Mouse (Mus musculus) heart, postnatal 25 days (tissue): Measurements from ENCODE around the gene Fbxo36. TPM values are rescaled to one million over a fixed set of nuclear protein-coding genes. Genes with fewer than 3 reads are reported as not detected.

Experiments
- DNase-seq: peaks from one replicate; pipeline ENCODE4 v3.0.0; 2022; ENCODE audit warnings: low spot score
- intact Hi-C: fragments of 180-260 bp; cut with DNase I; formaldehyde crosslinking; loops from one replicate; pipeline ENCODE4 v1.15.1; 2025
- total RNA-seq, 2 experiments: library from RNA; stranded (reverse); gene quantifications; 2 replicates each; pipeline ENCODE4 v1.2.3; 2021

Gene Fbxo36
- total RNA-seq, 2 experiments from 2014 or later: 0.98 to 1.7 TPM

DNA sequence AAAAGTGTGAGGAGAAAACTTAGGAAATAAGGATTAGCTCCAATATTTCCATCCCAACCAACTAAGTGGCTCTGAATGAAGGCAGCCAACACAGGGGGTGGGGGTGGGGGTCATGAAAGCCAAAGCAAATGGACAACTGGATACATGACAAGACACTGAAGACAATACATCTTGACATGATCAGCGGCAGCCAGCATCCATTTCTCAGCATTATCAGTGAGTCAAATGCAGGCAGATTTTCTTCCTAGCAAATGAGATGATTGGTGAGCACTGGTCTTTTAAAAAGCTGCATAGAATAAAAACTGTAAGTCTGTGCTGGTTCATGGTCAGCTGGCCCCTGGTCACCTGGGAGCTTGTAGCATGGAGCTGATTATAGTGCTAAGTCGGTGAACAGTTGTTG, 15.3 kb downstream of the Fbxo36 start:
- intact Hi-C loops: no loop called here
- DNase-seq: no peak

DNA sequence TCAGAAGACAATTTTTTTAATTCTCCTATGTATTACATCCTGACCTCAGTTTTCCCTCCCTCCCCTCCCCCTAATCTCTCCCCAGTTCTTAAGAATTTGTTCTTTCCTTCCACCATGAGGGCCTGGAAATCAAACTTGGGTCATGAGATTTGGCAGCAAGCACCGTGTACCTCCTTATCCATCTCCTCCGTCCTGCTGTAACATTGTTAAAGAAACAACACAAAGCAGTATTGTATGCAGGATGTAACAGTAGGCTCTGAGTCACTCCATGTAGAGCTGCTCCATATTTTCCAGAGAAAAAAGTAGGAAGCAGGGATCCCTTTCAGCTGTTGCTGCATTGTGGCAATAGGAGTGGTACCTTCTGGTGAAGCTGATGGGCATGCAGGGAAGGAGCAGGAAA, 16.1 kb downstream of the Fbxo36 start:
- DNase-seq: no peak

DNA sequence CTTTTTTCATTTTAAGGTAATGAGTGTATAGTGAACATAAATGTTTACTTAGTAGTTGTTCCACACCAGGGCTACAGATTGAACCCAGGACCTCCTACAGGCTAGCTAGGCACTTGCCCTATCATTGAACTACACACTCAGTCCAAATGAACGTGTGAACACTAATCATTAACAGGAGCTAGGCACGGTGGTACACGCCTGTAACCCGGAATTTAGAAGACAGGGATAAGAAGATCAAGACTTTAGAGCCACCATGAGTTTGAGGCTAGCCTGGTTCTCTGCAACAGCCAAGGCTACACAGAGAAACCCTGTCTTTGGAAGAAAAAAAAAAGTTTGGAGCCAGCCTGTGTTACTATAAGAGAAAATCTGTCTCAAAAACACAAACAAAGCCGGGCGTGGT, 20.0 kb downstream of the Fbxo36 start:
- intact Hi-C loops: no loop called here
- no peak for DNase-seq

More for the DNA sequence above, 16.1 kb downstream of the Fbxo36 start:
- intact Hi-C loops: no loop called here

DNA sequence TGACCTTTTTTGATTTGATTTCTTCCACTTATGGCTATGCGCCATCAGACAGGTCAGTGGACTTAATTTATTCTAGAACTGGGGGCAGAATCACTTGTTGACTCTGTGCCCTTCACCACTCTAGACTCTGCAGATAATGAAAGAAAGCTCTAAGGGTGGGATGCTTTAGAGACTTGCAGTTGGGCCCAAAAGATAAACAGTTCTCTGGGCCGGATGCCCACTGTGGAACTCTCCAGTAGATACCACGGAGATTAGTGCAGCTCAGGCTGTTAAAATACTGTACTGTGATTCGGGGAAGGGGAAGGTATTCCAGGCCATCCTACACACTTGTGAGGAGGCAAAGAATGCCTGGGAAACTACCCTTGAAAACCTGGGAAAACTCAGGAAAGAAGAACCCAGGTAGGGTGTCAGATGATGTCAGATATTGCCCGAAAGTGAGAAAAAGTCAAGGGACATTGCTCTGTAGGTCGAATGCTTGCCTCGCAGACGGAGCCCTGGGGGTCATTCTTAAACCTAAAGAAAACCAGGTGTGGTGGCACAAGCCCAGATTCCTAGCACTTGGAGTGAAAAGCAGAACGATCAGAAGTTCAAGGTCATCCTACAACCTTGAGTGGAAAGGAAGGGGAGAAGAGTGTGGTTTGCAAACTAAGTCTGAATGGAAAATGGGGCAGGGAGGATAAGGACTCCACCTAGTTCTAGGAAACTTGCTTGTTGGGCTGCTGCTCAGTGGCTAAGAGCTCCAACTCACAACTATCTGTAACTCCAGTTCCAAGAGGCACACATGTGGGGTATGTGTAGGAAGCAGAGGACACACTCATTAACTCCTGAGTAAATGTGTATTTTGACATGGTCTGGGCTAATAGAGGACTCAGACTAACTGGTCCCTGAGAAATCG, 21.0 kb downstream of the Fbxo36 start:
- intact Hi-C loops: no loop called here
- DNase-seq: no peak

DNA sequence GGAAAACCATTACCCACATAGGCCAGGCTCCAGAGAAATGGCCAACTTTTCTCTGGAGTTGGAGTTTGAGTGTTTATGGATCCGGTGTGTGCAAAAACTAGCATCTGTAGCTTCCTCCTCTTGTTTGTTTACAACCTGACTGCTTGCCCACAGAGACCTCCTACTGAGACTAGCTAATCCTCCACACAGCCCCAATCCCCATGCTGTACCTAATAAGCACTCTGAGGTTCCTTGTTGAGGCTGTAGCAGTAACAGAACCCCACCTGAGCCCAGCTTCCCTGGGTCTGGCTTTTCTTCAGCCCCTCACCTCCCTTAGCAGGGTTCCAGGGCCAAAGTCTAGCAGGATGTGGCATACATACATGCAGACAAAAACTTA, 21.6 kb downstream of the Fbxo36 start:
- DNase-seq: no peak
- intact Hi-C loops: no loop called here

DNA sequence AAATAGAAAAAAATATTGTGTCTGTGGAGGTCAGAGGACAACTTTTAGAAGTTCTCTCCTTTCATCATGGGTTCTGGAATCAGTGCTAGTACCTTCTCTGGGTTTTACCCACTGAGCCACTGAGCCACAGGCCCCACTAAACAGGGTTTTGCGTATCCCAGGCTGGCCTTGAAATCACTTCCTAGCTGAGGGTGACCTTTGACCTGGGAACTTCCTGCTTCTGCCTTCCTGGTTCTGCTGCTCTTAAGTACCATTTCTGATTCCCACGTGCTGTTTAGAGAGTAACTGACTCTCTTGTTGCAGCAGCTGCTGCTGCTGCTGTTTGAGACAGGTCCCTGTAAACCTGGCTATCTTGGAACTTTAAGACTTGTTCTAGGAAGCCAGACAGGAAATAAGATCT, 25.0 kb downstream of the Fbxo36 start:
- DNase-seq: no peak

DNA sequence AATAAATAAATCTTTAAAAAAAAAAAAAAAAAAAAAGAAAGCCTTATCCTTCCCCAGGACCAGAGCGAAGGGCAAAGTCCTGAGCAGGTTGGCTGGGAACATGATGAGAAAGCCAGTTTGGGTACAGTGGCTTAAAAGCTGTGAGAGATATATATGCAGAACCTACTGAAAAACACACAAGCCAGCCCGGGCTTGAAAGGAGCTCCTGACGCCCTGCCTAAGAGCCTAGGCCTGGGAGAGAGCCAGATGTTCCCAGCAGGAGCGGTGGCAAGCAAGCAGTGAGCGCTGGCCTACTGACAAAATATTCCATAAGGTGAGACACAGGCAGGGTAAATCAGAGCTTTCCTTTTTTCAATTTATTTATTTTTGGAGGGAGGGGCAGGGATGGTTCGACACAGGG, 26.6 kb downstream of the Fbxo36 start:
- intact Hi-C loops: no loop called here
- DNase-seq: no peak

More for the DNA sequence above, 25.0 kb downstream of the Fbxo36 start:
- intact Hi-C loops: no loop called here

DNA sequence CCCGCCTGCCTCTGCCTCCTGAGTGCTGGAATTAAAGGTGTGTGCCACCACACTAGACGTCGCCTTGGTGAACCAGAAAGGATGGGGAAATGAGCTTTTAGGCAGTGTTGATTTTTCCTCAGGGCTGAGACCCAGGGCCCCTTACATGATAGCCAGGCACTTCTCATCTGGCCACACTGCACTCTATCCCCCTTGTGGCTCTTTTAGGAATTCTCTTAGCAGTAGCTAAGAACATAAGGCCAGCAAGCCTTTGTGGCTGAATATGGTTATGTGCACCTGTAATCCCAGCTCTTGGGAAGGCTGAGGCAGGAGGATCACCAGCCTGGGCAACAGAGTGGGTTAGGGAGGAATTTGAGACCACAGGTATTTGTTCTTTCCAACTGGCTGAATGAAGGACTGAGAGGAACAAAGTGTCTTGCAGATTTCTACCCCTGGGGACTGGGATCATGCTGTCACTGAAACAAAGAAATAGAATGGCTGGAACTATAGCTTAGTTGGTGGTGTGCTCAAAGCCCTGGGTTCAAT, 27.1 kb downstream of the Fbxo36 start:
- intact Hi-C loops: no loop called here

DNA sequence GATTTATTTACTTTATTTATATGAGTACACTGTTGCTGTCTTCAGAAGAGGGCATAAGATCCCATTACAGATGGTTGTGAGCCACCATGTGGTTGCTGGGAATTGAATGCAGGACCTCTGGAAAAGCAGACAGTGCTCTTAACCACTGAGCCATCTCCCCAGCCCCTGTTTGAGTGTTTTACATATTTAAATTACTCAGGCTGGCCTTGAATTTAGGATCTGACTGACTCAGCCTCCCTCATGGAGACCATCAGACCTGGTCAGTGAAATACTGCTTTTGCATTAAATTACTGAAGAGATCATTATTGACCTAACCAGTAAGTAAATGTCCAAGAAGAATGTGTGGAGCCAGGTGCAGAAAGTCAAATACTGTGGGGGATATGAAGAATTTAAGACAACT, 28.7 kb downstream of the Fbxo36 start:
- DNase-seq: no peak
- intact Hi-C loops: no loop called here

More for the DNA sequence above, 27.1 kb downstream of the Fbxo36 start:
- DNase-seq: no peak

DNA sequence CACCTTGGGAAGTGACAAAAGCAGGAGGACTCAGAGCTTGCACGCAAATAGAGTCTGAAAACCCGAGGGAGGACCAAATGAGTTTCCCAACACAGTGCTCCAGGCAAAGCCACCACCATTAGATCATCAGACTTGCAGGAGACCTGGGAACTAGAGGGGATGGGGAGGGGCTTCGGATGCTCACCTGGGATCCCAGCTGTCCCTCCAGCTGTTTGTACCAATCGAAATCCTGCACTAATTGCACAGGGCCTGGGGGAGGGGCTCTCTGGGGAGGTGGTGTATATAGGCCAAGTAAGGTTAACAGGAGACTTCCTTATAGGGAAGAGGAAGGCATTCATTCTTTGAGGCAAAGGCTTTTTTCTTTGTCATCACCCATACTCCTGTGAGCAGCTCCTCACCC, 29.2 kb downstream of the Fbxo36 start:
- intact Hi-C loops: no loop called here
- DNase-seq: no peak

DNA sequence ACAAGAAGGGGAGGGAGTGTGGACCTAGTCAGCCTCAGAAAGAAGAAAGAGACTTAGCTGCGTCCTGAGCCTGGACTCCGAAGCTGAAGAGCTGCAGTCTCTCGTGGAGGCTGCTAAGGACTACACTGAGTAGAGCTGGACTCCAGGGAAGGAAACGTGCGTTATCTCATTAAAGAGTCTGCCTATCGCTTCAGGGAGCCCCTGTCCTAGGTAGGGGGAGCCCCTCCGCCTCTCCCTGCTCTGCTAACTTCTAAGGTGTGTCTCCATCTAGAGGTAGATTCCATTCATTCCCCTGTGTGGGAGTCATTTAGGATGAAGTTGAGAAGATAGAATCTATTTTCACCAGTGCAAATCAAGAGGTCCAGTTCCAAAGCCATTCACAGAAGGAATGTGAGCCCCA, 29.9 kb downstream of the Fbxo36 start:
- DNase-seq: no peak
- intact Hi-C loops: no loop called here

DNA sequence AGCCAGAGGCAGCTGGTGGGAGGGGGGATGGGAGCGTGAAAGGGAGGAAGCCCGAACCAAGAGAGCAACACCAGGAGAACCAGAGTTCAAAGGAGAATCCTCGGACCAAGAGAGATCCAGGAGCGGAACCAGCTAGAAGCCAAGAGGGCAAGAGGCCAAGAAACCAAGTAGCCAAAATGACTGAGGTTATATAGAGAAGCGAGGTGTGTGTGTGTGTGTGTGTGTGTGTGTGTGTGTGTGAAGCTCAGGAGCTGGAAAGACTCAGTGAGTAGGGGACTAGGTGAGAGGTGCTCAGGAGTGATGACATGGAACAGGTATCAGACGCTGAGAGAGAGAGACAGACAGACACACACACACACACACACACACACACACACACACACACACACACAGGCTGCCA, 31.5 kb downstream of the Fbxo36 start:
- intact Hi-C loops: no loop called here
- no peak for DNase-seq

DNA sequence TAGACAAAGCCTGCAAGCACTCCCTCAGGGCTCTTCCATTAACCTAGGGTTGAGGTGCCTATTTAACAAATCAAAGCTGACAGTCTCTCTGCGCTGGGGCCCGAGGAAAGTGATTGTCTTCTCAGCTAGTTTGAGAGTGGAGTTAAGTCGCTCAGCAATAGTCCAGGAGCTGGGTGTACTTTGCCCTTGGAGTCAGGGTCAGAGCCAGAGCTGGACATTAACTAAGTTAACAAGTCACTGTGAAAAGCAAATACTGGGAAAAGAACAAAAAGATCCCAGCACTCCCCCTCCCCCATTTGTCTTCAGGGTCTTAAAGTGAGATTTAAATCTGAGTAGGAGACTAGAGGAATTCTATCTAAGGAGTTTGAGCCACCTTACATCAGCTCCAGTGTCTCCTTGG, 32.5 kb downstream of the Fbxo36 start:
- intact Hi-C loops: no loop called here
- no peak for DNase-seq

DNA sequence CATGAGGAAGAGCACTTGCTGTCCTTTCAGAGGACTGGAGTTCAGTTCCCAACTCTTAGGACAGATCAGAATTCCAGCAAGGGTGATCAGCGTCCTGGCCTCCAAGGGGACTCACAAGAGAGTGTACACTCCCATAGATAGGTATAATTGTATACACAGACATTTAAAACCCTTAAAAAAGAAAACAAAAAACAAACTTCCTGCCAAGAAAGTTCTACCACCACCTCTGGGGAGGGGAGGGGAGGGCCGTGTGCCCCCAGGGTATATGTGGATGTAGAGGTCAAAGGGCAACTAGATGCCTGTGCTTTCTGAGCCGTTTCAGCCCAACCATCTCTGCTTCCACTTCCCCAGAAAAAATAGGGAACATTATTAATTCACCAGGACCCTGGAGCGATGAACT, 33.3 kb downstream of the Fbxo36 start:
- intact Hi-C loops: no loop called here
- DNase-seq: no peak

DNA sequence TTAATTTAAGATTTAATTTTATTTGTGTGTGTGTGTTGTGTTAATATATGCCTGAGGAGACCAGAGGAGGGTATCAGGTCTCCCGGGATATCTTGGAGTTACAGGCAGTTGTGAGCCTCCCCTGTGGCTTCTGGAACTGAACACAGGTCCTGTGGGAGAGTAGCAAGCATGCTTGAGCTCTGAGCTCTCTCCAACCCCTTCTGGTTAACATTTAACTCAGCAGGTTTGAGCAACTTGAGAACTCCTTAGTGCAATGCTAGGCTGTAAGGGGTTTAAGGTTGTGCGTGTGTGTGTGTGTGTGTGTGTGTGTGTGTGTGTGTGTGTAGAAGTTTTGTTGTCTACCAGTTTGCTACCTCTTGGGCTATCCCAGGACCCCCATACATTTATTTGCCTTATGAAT, 37.9 kb downstream of the Fbxo36 start:
- no peak for DNase-seq
- intact Hi-C loops: no loop called here

DNA sequence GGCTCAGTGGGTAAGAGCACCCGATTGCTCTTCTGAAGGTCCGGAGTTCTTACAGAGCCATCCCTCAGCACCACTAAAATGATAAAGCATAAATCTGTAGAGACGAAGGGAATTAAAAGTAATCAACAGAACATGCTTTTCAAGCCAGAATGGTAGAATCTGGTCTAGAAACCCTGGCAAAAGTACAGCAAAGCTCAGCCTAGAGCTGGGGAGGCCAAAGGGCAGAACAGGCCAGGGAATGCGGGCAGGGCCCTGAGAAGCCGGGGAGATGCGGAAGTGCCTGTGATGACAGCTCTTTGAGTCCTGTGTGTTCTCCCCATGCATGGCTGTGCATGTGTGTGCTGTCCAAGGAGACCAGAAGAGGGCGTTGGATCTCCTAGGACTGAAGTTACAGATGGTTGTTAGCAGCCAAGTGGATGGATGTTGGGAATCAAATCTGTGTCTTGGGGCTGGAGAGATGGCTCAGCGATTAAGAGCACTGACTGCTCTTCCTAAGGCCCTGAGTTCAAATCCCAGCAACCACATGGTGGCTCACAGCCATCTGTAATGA, 40.0 kb downstream of the Fbxo36 start:
- DNase-seq: no peak
- intact Hi-C loops: no loop called here

DNA sequence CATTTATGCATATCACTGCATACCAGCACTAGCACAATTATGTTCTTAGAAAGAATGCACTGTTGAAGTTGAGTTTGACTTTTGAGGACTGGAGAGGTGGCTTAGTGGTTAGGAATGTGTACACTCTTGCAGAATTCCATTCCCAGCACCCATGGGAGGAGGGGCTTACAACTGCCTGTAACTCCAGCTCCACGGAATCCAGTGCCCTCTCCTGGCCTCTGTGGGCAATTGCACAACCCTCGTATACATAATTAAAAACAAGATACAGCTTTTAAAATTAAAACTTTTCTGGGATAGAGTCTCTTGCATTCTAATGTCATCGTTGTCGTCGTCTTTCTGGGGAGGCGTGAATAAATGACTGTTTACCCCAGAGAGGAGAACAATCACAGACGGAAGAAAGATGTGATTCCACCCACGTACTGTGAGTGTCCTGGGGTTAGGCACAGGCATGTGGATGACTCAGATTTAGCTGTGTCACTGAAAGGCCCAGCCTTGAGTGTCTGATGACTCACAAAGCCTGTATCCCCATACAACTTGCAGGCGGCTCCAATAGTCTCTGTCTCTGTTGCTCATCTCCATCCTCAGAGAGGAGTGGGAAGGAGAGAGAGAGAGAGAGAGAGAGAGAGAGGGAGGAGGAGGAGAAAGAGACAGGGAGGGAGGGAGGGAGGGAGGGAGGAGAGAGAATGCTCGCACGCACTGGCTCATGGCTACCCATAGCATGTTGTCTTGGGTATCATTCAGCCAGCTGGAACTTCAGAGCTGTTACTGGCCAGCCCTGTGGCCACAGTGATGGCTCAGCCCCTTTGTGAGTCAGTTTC, 41.8 kb downstream of the Fbxo36 start:
- DNase-seq: no peak
- intact Hi-C loops: no loop called here

DNA sequence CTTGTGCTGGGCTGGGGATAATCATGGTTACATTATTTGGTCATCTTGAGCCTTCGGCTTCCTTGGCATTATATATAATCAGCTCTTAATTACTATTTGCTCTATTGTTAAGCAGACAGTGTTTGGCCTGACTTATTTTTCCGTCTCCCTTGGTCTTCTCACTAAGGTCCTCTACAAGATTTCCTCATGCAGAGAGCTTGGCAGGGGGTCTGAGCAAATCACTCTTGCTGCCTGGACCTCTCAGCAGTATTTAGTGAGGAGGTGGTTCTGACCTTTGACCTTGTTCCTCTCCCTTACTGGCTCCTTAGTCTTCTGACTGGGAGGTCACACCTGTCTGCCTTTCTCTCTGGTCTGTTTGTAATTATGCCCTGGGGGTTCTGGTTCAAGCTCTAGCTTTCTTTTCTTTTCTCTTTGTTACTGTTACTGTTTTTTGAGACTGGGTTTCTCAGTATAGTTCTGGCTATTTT, 42.5 kb downstream of the Fbxo36 start:
- DNase-seq: no peak
- intact Hi-C loops: no loop called here

DNA sequence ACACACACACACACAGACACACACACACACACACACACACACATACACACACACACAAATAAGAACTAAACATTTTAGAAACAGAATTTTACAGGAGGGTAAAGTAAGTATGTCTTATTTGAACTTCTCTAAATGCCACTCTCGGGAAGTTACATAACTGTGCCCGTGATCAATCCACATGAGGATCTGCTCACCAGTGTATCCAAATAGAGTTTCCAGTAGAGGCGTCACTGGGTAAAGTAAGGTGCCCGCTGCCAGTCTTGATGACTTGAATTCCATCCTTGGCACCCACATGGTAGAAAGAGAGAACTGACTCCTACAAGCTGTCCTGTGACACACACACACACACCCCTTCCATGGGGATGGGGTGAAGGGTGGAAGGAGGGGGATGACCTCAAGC, 43.3 kb downstream of the Fbxo36 start:
- DNase-seq: no peak
- intact Hi-C loops: no loop called here

DNA sequence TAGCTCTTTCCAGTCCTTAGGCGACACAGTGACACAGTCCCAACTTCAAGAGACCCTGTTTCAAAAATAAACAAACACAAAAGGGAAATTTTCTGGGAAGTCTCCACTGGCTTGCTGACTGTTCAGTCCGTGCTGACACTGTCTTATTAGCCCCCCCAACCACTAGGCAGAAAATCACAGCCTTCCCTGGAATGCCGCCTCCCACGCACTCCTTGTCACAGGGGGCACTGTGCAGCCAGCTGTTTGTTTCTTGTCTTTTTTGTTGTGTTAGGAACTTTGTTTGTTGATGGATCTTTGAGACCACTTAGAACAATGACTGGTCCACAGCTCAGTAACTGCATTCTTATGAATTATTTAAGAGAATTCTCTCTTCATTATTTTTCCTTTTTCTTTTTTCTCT, 44.2 kb downstream of the Fbxo36 start:
- intact Hi-C loops: loop anchor here (2.0 kb wide), 1 partner anchor 149 kb away; no protein-coding TSS in a partner anchor
- no peak for DNase-seq
